Mouse (Mus musculus) cerebellum, adult 11-12 months (tissue): ENCODE data around the gene Pacrg.
A peak's percentile ranks its signal among the peaks of the same experiment; 100 is the strongest.

ENCODE experiments used
- DNase-seq: peaks from one replicate; pipeline ENCODE4 v3.0.0; 2022

Gene Pacrg

DNA sequence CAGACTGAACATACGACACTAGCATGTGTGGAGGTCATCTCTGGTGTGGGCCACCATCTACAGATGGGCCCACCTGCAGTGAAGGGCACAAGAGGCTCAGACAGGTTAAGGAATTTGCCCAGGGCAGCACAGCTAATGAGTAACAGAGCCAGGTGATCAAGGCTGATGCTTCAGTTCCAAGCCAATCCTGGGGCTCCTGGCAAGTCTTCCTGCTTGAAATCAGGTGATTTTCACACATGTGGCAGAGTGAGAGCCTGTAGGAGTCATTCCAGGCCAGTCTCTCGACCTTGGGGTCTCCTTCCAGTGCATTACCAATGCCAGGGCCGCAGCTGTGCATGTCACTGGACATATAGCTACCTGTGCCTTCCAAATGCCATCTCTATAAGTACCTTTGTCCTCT is 438.6 kb downstream of the Pacrg start:
- no peak for DNase-seq

DNA sequence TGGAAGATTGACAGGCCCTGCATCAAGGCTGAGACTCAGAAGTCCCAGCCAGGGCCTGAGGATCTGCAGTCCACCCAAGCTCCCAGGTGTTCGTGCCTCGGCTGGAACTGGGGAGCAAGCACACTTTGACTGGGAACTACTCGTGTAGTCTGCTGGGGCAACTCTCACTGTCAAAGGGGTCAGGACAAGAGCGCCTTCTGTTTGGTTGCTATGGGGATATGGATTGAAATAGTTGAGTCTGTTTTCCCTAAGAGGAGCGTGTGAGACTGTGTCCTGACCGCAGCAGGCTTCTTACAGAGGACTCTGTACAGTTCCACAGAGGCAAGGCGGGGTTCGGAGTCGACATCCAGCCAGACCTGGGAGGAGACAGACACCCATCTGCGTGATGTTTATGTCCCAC is 440.4 kb downstream of the Pacrg start:
- no peak for DNase-seq

DNA sequence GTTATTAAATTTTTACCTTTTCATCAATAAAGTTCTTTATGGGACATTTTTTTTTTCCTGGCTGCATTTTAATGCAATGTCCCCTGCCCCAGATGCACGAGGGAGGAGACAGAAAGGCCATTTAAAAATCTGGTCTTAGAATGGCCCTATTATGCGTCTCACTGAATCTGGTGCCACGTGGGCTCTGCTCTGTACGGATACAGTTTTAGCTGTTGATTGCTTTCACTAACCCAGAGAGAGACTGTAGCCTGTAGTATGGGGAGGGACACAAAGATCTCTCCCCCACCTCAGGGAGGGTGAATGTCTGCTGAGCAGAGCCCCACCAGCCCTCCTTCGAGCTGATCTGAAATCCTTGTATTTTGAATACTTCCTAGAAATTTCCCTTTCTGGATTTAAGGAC is 441.2 kb downstream of the Pacrg start:
- DNase-seq = no peak

DNA sequence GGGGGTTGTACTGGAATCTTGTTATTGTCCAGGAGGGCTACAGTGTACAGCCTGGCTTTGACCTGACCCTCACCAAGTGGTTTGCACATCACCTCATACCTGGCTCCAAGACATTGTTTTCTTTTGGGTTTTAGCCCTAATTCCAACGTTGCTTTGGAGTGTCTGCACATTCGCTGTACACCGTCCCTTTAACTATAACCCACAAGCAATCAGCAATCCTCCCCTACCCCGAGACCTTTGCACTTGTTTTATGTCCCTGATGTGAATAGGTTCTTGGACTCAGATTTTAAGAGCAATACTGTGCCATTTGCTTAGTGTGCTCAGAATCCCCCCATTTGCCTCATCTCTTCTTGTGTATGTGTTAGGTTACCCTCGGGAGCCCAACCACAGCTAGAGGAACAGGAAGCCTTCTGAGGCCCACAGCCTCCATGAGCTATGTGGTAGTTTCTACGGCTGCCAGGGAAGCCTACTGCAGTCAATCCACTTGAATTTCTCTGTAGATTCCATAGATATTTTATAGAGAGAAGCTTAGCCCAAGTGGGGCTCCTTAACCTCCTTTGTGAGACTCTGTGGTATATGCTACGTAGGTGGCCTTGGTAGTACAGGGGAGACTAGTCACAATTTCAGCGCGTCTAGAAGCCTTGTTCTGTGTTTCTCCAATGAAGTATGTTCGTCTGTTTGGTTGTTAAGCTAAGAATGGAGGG is 442.0 kb downstream of the Pacrg start:
- no peak for DNase-seq

DNA sequence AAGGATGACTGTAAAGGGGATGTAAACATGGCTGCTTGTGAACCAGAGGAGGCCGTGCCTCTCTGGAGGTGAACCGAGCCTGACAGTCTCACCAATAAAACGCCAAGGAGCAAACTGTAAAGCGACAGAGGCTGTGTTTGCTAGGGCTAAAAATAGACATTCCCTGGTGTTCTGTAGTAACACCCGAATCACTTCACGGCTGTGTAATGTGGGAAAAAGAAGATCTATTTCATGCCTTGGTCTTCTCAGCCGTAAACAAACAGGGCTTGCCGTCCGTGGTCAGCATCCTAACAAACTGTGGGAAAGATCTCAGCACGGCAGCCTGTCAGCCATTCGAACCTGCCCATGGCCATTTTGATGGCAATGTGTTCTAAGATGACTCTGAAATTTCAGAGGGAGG is 442.8 kb downstream of the Pacrg start:
- DNase-seq = no peak

DNA sequence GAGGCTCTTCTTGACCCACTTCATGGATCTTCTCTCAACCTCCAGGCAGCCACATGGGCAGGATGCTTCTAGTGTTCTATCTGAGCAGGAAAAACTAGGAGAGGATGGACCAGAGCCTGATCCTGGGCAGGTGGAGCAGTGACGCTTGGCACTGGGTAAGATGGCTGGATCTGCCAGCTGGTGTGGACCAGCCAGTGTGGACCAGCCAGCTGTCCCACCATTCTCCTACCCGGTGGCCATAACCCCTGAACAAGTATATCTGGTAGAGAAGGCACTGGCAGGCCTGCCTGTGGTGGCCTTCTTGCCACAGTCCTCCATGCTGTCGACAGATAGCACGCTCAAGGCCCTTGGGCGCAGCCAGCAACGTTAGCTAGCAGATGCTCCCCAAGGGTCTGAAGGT is 443.2 kb downstream of the Pacrg start:
- DNase-seq = no peak

DNA sequence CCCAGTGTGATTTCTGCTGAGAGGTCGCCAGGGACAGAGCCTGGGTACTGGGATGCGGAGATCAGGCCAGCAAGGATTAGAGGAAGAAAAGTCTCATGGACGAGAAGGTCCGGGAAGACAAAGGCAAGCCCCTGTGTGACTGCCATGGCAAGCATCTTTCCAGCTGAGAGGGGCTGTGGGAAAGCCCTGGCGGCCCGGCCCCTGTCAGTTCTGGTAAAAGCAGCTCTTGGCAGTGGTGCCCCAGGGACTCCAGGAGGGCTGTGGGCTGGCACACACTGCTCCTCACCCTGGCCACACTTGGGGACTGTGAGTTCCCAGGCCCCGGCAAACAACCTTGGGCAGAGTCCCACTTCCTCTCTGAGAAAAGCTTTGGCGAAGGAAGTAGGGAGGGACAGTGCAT is 445.3 kb downstream of the Pacrg start:
- peak; percentile 65 for DNase-seq

DNA sequence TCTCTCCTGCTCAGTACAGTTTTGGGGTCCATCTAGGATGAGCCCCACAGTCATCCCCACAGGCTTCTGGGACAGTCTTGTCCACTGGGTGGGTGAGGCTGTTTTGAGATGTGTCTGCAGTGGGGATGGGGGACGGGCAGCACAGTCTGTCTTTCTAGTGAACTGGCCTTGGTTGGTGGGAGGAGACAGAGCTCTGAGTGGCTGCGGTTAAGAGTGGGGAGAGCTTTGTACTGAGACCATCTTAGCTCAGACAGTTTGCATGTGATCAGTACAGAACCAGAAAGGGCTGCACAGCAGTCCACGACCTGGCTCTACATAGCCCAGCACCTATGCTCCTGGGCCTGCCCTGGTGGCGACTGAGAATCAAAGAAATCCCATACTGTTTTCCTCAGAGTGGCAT is 446.3 kb downstream of the Pacrg start:
- DNase-seq = no peak

DNA sequence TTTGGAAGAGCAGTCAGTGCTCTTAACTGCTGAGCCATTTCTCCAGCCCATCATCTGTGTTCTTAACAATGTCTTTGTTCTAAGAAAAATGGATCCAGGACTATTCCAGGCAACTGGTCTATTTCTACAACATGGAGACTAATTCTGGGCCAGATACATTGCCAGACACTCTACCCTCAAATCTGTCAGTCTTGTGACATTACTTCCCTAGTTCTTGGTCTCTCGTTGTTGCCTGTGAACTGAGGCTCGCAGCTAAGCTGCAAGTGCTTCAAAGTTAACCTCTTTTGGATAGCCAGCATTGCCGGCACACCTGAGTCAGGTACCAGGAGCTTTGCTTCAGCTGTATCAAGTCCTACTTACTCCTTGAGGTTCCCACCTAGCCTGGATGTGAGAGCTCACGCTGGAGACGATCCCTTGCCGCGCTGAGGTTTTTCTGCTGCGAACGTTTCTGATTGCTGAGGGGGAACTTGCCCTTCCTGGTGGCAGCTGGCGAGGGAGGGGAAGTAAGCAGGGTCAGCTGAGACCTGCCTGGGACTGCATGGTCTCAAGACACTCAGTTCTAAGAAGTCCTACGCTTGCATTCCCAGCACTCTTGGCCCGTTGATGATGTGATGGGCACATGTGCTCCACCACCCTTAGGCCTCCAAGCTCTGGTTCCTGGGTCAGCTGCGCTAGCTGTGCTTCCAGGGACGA is 447.6 kb downstream of the Pacrg start:
- no peak for DNase-seq

DNA sequence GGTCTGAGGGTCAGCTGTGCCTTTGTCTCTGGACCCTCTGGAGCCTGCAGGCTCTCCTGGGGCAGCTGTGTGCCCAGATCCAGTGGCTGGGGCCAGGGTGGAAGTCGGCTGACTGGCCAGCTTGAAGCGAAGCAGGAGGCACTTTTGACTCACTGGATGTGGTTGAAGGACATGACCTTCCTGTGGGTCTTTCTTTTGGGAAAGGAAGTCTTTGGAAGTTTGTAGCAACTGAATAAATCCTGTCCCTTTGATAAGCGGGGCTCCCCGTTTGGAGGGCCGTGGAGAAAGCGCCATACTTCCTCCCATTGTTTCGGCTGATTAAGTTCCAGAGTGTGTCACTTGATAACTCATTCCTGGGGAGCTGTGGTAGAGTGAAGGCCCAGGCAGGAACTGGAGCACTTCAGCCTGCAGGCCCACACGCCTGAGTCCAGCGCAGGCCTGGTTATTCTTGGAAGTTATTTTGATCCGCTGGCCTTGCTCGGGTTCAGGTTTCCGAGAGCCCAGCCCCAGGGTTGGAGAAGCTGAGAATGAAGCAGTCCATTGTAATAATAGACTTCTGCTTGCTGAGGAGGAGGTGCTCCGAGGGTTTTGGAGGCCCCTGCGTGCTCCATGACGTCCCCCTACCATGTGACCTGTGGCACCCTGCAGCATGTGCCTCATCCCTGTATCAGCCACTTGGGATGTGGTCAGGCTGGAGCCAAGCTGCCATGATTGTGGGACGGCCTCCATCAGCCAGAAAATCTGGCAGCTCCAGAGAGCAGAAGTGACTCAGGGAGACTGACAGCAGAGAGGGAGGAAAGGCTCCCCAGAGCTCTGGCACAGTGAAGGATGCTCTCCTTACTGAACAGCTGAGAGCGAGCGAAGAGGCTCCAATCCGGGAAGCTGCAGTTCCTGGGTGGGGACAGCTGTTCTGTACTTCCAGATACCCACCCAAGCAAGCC is 449.6 kb downstream of the Pacrg start:
- DNase-seq = peak; percentile 50

DNA sequence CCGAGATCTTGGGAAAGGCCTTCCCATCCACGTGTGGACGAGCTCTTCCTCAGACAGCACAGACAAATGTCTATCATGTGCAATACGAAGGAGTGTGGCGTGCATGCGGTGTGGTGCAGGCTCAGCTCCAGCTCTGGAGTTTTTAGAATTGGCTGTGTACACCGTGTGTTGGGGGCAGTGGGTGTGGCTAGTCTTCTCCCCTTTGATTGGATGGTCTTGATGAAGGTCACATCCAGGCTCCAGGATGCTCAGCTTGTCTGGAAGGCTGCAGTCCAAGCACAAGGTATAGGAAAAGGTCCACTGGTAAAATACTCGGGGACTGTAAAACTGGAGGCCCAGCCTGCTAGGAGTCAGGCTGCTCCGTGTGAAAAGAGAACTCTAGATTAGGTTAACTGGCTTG is 450.4 kb downstream of the Pacrg start:
- DNase-seq = no peak

DNA sequence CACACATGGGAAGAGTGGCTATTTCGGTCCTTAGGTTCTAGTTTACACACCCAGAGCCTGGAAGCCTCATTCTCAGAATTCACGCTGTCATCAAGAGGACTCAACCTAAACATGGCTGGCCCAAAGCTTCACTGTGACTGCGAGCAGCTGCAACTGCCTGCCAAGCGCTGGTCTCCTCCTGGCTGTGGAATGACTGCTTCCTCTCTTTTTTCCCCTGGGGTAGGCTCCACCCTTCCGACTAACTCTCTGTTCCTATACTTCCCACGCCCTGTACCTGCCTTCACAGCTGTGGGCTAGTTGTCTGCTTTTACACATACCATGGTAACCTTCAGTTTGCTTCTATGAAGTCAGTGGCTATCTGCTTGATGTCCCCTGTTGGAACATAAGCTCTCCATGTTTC is 453.6 kb downstream of the Pacrg start:
- DNase-seq = no peak

DNA sequence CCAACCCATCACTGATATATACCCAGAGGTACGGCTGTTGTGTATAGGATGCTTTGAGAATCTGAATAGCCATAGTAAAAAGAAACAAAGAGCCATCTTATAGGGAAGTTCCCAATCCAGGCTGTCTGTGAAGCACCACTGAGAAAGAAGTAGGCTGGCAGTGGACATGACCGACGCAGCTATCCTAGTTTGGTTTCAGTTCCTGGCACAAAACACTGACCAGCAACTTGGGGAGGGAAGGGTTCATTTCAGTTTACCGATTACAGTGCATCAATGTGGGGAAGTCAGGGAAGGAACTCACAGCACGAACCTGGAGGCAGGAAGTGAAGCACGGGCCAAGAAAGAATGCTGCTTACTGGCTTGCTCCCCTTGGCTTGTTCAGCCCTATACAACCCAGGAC is 456.7 kb downstream of the Pacrg start:
- no peak for DNase-seq

DNA sequence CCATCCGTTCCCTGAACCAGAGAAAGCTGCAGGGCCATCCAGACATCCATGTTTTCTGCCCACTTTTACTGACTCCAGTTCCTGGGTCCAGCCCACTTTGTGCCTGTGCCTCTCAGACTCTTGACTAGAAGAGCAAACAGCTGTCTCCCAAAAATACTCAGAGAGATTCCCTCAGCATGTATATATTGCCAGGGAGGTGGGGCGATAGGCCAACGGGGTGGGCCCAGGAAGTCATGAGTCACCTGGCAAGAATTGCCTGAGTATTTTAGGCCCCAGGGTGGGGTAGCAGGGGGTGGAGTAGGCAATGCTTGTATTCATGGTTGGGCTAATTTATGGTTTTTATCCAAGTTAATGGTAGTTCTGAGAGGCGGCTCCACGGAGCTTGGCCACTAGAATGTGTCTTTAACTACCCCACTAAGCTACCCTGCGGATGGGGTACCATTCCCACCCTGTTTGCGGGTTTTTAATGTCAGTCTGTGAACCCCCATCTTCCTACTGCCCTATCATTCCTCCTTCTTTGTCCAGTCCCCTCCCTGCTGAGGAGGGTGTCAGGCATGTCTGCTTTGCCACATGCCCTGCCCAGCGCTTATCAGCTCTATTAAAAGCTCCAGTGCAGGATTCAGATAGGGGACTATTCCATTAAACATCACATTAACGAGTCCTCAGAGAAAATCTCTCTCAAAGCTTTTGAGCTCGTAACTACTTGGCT is 461.5 kb downstream of the Pacrg start:
- no peak for DNase-seq

DNA sequence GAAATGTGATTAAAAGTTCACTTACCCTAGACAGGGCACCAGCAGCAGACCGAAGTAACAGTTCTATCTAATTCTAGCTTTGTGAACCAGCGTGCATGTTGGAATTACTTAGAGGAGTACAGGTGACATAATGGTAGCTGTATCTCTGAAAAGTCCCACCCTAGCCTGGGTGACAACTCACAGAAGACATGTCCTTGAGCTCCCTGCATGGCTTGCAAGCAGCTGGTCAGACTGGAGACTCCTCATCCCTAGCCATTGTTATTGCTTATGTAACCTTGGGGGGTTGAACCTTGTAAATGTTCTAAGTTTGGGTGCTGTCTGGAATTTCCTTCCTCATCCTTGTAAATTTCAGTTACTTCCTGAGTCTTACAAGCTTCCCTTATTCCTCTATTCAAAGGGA is 462.5 kb downstream of the Pacrg start:
- DNase-seq = no peak

DNA sequence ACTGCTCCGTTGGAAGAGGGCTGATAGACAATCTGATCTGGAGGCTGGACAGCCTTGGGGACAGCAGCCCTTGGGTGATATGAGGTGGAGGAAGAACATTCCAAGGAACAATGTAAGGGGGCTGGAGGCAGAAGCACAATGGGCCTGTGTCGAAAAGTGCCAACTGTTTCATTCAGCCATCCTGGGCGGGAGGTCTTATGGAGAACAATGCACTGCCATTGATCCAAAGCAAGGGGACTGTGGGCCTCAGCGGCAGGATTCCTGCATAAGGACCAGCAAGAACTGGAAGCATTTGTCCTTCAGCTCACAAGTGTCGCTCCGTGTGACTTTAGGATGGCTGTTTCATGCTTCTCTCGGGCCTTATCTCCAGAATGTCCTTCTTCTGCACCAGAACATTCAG is 465.8 kb downstream of the Pacrg start:
- no peak for DNase-seq

DNA sequence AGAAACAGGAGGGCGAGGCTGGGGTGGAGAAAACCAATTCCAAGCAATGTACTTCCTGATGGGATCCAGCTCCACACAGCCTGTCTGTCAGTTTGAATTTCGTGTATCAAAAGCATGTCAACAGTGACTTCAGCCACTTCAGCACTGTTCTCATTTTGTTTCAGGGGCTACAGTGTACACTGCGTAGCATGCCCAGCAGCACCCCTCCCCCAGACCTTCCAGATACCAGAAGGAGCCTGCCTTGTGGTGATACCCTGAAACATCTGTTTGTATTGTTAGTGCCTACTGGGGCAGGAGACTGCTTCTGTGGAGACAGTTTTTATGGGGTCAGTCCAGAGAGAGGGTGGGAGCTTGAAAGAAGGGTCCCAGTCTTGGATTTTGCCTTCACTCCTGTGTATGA is 466.4 kb downstream of the Pacrg start:
- no peak for DNase-seq

DNA sequence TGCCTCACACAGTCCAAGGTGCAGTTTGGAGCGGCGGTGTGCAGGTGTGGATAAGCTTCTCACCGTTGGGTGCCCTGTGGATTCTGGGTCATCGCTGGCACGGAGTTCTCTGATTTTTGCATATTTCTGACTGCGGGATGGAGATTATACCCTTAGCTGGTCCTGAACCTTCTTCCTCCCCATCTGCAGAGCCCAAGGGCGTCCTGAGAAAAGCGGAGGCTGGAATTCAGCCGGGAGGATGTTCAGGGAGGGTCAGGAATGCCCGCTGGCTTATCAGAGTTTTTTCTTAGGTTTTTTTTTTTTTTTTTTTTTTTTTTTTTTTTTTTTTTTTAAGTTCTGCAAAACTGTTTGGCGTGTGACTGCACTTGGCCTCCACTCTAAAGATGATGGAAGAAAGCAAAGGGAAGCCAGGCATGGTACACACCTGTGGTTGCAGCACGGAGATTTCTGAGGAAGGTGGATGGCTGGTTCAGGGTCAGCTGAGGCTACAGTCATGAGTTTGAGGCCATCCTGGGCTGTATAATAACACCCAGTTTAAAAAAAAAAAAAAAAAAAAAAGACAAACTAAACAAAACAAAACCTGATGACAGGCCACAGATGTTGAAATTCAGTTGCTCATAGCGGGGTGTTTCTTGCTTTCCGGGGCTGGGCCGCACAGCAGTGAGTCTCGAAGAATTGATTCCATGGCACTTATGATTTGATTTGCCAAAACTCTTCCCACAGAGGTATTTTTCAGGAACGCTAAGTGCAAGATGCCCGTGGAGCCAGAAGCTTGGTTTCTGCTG is 467.9 kb downstream of the Pacrg start:
- DNase-seq = no peak

DNA sequence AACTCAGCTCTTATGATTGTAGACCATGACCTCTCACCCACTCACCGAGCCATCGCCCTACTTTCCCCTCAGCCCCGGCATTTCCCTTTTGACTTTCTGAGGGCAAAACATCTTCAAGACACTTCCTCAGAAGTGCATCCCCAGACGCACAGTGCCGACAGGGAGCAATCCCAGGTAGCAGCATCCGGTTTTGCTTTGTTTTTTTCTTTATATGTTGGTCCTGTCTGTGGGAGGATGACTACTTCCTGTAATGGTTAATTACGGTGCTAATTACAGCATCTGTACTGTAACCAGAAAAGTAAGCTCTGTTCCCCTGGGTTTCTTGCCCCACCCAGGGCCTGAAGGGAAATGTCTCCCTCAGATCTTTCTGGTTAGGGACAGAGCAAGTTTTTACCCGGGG is 468.6 kb downstream of the Pacrg start:
- no peak for DNase-seq

DNA sequence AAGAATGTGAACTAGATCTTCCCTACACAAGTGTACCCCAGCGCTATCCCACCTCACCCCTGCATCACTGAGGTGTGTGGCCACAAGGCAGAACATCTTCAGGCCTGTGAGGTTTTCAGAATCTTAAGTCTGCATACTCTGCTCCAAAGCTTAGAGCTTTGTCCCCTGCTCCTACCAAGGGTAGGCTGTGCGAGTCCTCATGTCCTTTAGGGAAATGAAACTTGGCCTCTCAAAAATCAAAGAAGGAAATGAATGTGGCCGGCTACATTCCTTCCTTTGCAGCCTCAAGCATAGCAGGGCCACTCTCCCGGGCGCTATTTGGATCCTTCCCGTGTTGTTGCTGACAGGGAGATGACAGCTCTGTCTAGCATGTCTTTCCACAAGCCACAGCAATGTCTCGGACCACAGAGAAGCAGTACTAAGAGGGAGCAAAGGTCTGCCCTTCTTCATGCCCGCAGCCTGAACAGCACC is 469.4 kb downstream of the Pacrg start:
- no peak for DNase-seq

DNA sequence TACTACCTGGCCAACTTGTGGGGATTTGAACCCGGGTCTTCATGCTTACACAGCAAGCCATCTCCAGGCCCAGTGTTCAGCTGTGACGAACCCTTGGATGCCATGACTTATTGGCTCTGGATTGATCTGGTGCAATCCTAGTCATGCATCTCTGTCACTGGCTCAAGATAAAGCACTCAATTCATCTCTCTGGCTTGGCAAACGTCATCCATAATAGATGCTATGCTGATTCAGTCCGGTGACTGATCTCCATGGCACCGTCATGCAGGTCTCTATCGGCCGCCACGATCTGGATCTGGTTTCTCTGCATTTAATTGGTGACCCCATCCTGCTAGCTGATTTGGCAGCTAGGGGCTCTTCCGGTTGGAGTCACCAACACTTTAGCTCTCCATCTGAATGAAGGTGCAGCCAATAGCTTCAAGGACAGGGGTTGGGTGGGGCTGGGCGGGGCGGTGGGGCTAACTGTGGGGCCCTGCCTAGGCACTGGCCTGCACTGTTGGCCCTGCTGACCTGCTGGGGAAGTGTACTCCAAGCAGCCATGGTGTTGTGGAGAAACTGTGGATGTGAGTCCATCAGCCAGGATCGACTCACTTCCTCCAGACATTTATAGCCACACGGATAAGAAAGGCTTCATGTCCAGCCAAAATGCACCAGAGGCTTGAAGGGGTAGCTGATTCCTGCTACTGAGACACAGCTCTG is 470.0 kb downstream of the Pacrg start:
- DNase-seq = no peak

DNA sequence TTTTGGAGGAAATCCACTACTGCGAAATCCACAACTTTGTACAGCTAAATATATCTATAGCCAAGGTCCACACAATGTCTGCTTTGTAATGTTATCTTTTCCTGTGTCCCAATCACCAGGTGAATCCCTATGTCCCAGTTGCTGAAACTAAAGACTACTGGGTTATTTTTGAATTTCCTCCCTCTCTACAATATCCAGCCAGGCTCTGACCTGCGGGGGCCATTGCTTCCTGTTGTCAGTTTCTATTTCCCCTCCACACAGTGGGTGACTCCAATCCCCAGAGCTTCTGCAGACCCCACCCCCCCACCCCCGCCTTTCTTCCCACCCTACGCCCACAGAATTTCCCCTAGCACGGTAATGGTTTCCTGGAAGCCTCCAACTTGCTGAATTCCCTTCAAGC is 473.1 kb downstream of the Pacrg start:
- DNase-seq = no peak
